Mouse (Mus musculus): ENCODE measurements around the gene Mrpl39. TPM values are rescaled to one million over a fixed set of nuclear protein-coding genes. Genes with fewer than 3 reads are reported as not detected.

The Mrpl39 gene
- polyA plus RNA-seq (2017; shearing (Covaris generic)), result 18.0 TPM

GRCm38 (mm10) chr16:84735166-84736105, at the start of gene Mrpl39:
Mrpl39 (minus strand) TSS chr16:84735742.

GRCm38 (mm10) chr16:84774003-84774703, 38.6 kb upstream of the Mrpl39 start, which contains the start of gene Jam2:
Jam2 (plus strand) TSS chr16:84774123.

Other genes with a start within 250 kb of the Mrpl39 start
- not detected for gene A730009L09Rik, start 220.6 kb downstream of the Mrpl39 start, polyA plus RNA-seq (2017; shearing (Covaris generic))
- gene Jam2, start 38.4 kb upstream of the Mrpl39 start, polyA plus RNA-seq (2017; shearing (Covaris generic)), result 0.18 TPM
- 44.7 TPM for gene Gabpa, start 99.2 kb upstream of the Mrpl39 start, polyA plus RNA-seq (2017; shearing (Covaris generic))
- gene Atp5j, start 99.9 kb upstream of the Mrpl39 start, polyA plus RNA-seq (2017; shearing (Covaris generic)), result 322 TPM

Data from effector memory CD4-positive, alpha-beta T cell, adult 7 months (primary cell).